Mouse (Mus musculus): Measurements from ENCODE around the gene Cadm4. TPM values are rescaled to one million over a fixed set of nuclear protein-coding genes. Genes with fewer than 3 reads are reported as not detected.
"Not testable (repeated sequence)": the region's sequence is repeated elsewhere in the genome, so short reads cannot be mapped to it uniquely, and the experiment has no call there.

The Cadm4 gene
- total and polyA plus RNA-seq, 2 experiments = 3.5 to 6.5 TPM

- WGBS = 81% methylated on average over 5 of the region's 5 CpGs
These were observed 35.3 kb downstream of the Cadm4 start for GRCm38 (mm10) chr7:24517077-24517476.

GRCm38 (mm10) chr7:24517654-24518053 is 35.8 kb downstream of the Cadm4 start:
- Histone ChIP-seq H3K4me3 (ENCODE audit: insufficient read depth, low read depth, low read length) (no peak overlapping the region), H3K4me1 (ENCODE audit: control insufficient read depth, insufficient read depth, low read length) (no peaks in the 10 kb centered on the region), H3K27ac (replicated peaks; ENCODE audit: insufficient read depth, low read depth, low read length) (no peak overlapping the region), H3K79me2 (ENCODE audit: control insufficient read depth, insufficient read depth, low read length) (no peaks in the 10 kb centered on the region), H3K27me3 (ENCODE audit: control insufficient read depth, insufficient read depth, low read length) (no peaks in the 10 kb centered on the region), H3K9ac (ENCODE audit: low read depth, low read length) (no peak overlapping the region), H3K36me3 (ENCODE audit: control insufficient read depth, insufficient read depth, low read length) (no peaks in the 10 kb centered on the region)
- 79% methylated on average over 6 of the region's 6 CpGs for WGBS
- DNase-seq (ENCODE audit: extremely low read depth, low read depth, low spot score) = no peak
- TF ChIP-seq POLR2A (IDR thresholded peaks at IDR 0.05; ENCODE audit: extremely low read depth, insufficient read depth, low read length) = no peak

More at GRCm38 (mm10) chr7:24517077-24517476, 35.3 kb downstream of the Cadm4 start:
- no peaks in the 10 kb centered on the region for H3K79me2 ChIP-seq (ENCODE audit: control insufficient read depth, insufficient read depth, low read length)
- H3K36me3 ChIP-seq (ENCODE audit: control insufficient read depth, insufficient read depth, low read length) = no peaks in the 10 kb centered on the region
- no peak overlapping the region for H3K4me3 ChIP-seq (ENCODE audit: insufficient read depth, low read depth, low read length)
- no peak overlapping the region for H3K9ac ChIP-seq (ENCODE audit: low read depth, low read length)
- H3K27me3 ChIP-seq (ENCODE audit: control insufficient read depth, insufficient read depth, low read length) = no peaks in the 10 kb centered on the region
- H3K4me1 ChIP-seq (ENCODE audit: control insufficient read depth, insufficient read depth, low read length) = no peaks in the 10 kb centered on the region
- no peak for TF ChIP-seq POLR2A (IDR thresholded peaks at IDR 0.05; ENCODE audit: extremely low read depth, insufficient read depth, low read length)
- no peak for TF ChIP-seq CTCF (IDR thresholded peaks at IDR 0.05; ENCODE audit: low read depth, low read length)
- H3K27ac ChIP-seq (replicated peaks; ENCODE audit: insufficient read depth, low read depth, low read length) = no peak overlapping the region
- DNase-seq (ENCODE audit: extremely low read depth, low read depth, low spot score) = no peak

GRCm38 (mm10) chr7:24519130-24519529 is 37.3 kb downstream of the Cadm4 start:
- Histone ChIP-seq H3K4me1 (ENCODE audit: control insufficient read depth, insufficient read depth, low read length) (no peaks in the 10 kb centered on the region), H3K27ac (replicated peaks; ENCODE audit: insufficient read depth, low read depth, low read length) (no peak overlapping the region), H3K36me3 (ENCODE audit: control insufficient read depth, insufficient read depth, low read length) (no peaks in the 10 kb centered on the region), H3K79me2 (ENCODE audit: control insufficient read depth, insufficient read depth, low read length) (no peaks in the 10 kb centered on the region), H3K4me3 (ENCODE audit: insufficient read depth, low read depth, low read length) (no peak overlapping the region), H3K9ac (ENCODE audit: low read depth, low read length) (no peak overlapping the region), H3K27me3 (ENCODE audit: control insufficient read depth, insufficient read depth, low read length) (no peaks in the 10 kb centered on the region)
- WGBS = 66% methylated on average over 3 of the region's 3 CpGs
- TF ChIP-seq CTCF (IDR thresholded peaks at IDR 0.05; ENCODE audit: low read depth, low read length) (no peak), POLR2A (IDR thresholded peaks at IDR 0.05; ENCODE audit: extremely low read depth, insufficient read depth, low read length) (no peak)
- DNase-seq (ENCODE audit: extremely low read depth, low read depth, low spot score) = no peak

DNA sequence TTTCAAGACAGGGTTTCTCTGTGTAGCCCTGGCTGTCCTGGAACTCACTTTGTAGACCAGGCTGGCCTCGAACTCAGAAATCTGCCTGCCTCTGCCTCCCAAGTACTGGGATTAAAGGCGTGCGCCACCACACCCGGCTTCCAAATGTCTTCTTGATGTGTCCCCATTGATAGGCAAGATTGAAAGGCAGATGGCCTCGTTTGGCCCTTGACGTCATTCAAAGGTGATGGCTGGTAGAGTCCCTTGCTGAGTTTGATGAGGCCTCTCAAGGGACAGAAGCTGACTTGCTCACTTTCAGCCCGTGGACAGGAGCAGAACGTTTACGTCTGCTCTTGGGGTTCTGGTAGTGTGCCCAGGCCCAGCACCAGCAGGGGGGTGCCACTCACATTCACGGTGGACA is 38.2 kb downstream of the Cadm4 start:
- H3K4me3 ChIP-seq (ENCODE audit: insufficient read depth, low read depth, low read length); H3K79me2 ChIP-seq (ENCODE audit: control insufficient read depth, insufficient read depth, low read length); H3K27me3 ChIP-seq (ENCODE audit: control insufficient read depth, insufficient read depth, low read length); H3K27ac ChIP-seq (replicated peaks; ENCODE audit: insufficient read depth, low read depth, low read length); DNase-seq (ENCODE audit: extremely low read depth, low read depth, low spot score); H3K9ac ChIP-seq (ENCODE audit: low read depth, low read length); H3K36me3 ChIP-seq (ENCODE audit: control insufficient read depth, insufficient read depth, low read length); H3K4me1 ChIP-seq (ENCODE audit: control insufficient read depth, insufficient read depth, low read length): not testable (repeated sequence)
- 90% methylated on average over 10 of the region's 10 CpGs for WGBS

- Histone ChIP-seq H3K27ac (replicated peaks; ENCODE audit: insufficient read depth, low read depth, low read length) (no peak overlapping the region), H3K4me1 (ENCODE audit: control insufficient read depth, insufficient read depth, low read length) (no peaks in the 10 kb centered on the region), H3K4me3 (ENCODE audit: insufficient read depth, low read depth, low read length) (no peak overlapping the region), H3K9ac (ENCODE audit: low read depth, low read length) (no peak overlapping the region), H3K36me3 (ENCODE audit: control insufficient read depth, insufficient read depth, low read length) (no peaks in the 10 kb centered on the region), H3K79me2 (ENCODE audit: control insufficient read depth, insufficient read depth, low read length) (no peaks in the 10 kb centered on the region), H3K27me3 (ENCODE audit: control insufficient read depth, insufficient read depth, low read length) (no peaks in the 10 kb centered on the region)
- DNase-seq (ENCODE audit: extremely low read depth, low read depth, low spot score) = no peak
- WGBS = 66% methylated on average over 5 of the region's 5 CpGs
- TF ChIP-seq POLR2A (IDR thresholded peaks at IDR 0.05; ENCODE audit: extremely low read depth, insufficient read depth, low read length) = no peak
- no peak for TF ChIP-seq CTCF (IDR thresholded peaks at IDR 0.05; ENCODE audit: low read depth, low read length)
These were observed 41.0 kb downstream of the Cadm4 start for GRCm38 (mm10) chr7:24522805-24523204.

GRCm38 (mm10) chr7:24523723-24524122 is 41.9 kb downstream of the Cadm4 start:
- Histone ChIP-seq H3K27ac (replicated peaks; ENCODE audit: insufficient read depth, low read depth, low read length) (no peak overlapping the region), H3K4me1 (ENCODE audit: control insufficient read depth, insufficient read depth, low read length) (no peaks in the 10 kb centered on the region), H3K79me2 (ENCODE audit: control insufficient read depth, insufficient read depth, low read length) (no peaks in the 10 kb centered on the region), H3K36me3 (ENCODE audit: control insufficient read depth, insufficient read depth, low read length) (no peaks in the 10 kb centered on the region), H3K9ac (ENCODE audit: low read depth, low read length) (no peak overlapping the region), H3K27me3 (ENCODE audit: control insufficient read depth, insufficient read depth, low read length) (no peaks in the 10 kb centered on the region), H3K4me3 (ENCODE audit: insufficient read depth, low read depth, low read length) (no peak overlapping the region)
- no peak for TF ChIP-seq CTCF (IDR thresholded peaks at IDR 0.05; ENCODE audit: low read depth, low read length)
- TF ChIP-seq POLR2A (IDR thresholded peaks at IDR 0.05; ENCODE audit: extremely low read depth, insufficient read depth, low read length) = no peak
- 64% methylated on average over 6 of the region's 6 CpGs for WGBS
- no peak for DNase-seq (ENCODE audit: extremely low read depth, low read depth, low spot score)

All from liver, adult 2 months (tissue).